Mouse (Mus musculus) midbrain, postnatal 0 days (tissue): Measurements from ENCODE around the gene Ripor3. TPM values are rescaled to one million over a fixed set of nuclear protein-coding genes. Genes with fewer than 3 reads are reported as not detected.
A peak's percentile ranks its signal among the peaks of the same experiment; 100 is the strongest.

Experiments
- ATAC-seq: fragments of 200-750 bp; cut with Nextera tagmentation; 2 replicates; pipeline ENCODE4 v1.8.0; 2017; ENCODE audit warnings: moderate number of reproducible peaks, mild to moderate bottlenecking, moderate TSS enrichment, moderate library complexity; ENCODE audit not compliant: low FRiP score
- DNase-seq: peaks from one replicate; pipeline ENCODE4 v3.0.0-alpha.2; 2015; ENCODE audit warnings: low spot score
- H3K27ac ChIP-seq: fragments of 300-500 bp; sonication (generic); 2 replicates; pipeline ENCODE4 v1.5.1; 2014; ENCODE audit warnings: low read depth, mild to moderate bottlenecking, low read length, mixed read lengths
- H3K27me3 ChIP-seq: fragments of 300-500 bp; sonication (generic); 2 replicates; pipeline ENCODE4 v1.6.1; 2014; ENCODE audit warnings: low read length, control low read depth, mixed read lengths; ENCODE audit not compliant: insufficient read depth
- H3K36me3 ChIP-seq: fragments of 300-500 bp; sonication (generic); 2 replicates; pipeline ENCODE4 v1.6.1; 2014; ENCODE audit warnings: low read length, control low read depth, mixed read lengths; ENCODE audit not compliant: insufficient read depth
- H3K4me1 ChIP-seq: fragments of 300-500 bp; sonication (generic); 2 replicates; pipeline ENCODE4 v1.6.1; 2014; ENCODE audit warnings: mild to moderate bottlenecking, control low read depth, antibody characterized with exemption, low read length, mixed read lengths; ENCODE audit not compliant: insufficient read depth
- H3K4me2 ChIP-seq: fragments of 300-500 bp; sonication (generic); 2 replicates; pipeline ENCODE4 v1.6.1; 2014; ENCODE audit warnings: low read depth, mild to moderate bottlenecking, low read length, mixed read lengths; ENCODE audit not compliant: poor library complexity, severe bottlenecking
- H3K4me3 ChIP-seq: fragments of 300-500 bp; sonication (generic); 2 replicates; pipeline ENCODE4 v1.5.1; 2014; ENCODE audit warnings: low read depth, mild to moderate bottlenecking, low read length, moderate library complexity
- H3K9ac ChIP-seq: fragments of 300-500 bp; sonication (generic); replicated peaks from 2 replicates; pipeline ENCODE4 v1.6.1; 2014; ENCODE audit warnings: mild to moderate bottlenecking, low read length, moderate library complexity, mixed read lengths; ENCODE audit not compliant: poor library complexity, severe bottlenecking
- H3K9me3 ChIP-seq: fragments of 300-500 bp; sonication (generic); 2 replicates; pipeline ENCODE4 v1.6.1; 2016; ENCODE audit warnings: low read length, control low read depth
- CTCF ChIP-seq: IDR thresholded peaks from 2 replicates; pipeline ENCODE4 v1.5.1; 2016; ENCODE audit warnings: antibody characterized with exemption, mild to moderate bottlenecking
- WGBS: fragments of 180-500 bp; shearing (Covaris S2); extraction: QIAGEN DNeasy Blood & Tissue Kit; methylation state at CpG from one replicate; pipeline ENCODE4 v1.1.7; 2014; 5-methylcytosine and 5-hydroxymethylcytosine counted together
- polyA plus RNA-seq: library from polyadenylated mRNA; unstranded; fragments of >200 nt; fragmentation: Nextera tagmentation; extraction: Ambion mirVana; gene quantifications from 2 replicates; pipeline ENCODE4 v1.2.1, GENCODE M21; 2015
- total RNA-seq: library from RNA; depleted of rRNA; stranded (reverse); fragments of >200 nt; gene quantifications from 2 replicates; pipeline ENCODE4 v1.2.3, GENCODE M21; 2014

Ripor3 gene
- total and polyA plus RNA-seq, 2 experiments from 2014 or later = 0.28 to 0.99 TPM

- Histone ChIP-seq H3K36me3 (no peaks in the 10 kb centered on the region), H3K4me1 (0 out of 2 replicates have a peak, but pooled peaks cover 2% of the 10 kb centered on the region), H3K4me2 (no peak overlapping the region), H3K4me3 (no peak overlapping the region), H3K9ac (no peak overlapping the region), H3K9me3 (no peaks in the 10 kb centered on the region), H3K27ac (no peak overlapping the region), H3K27me3 (no peaks in the 10 kb centered on the region)
- no peak for ATAC-seq
- WGBS = 44% methylated on average over 11 of the region's 11 CpGs
- DNase-seq = no peak
- TF ChIP-seq CTCF = no peak
Measured at GRCm38 (mm10) chr2:168010893-168011292, 475 bp upstream of the Ripor3 start.

DNA sequence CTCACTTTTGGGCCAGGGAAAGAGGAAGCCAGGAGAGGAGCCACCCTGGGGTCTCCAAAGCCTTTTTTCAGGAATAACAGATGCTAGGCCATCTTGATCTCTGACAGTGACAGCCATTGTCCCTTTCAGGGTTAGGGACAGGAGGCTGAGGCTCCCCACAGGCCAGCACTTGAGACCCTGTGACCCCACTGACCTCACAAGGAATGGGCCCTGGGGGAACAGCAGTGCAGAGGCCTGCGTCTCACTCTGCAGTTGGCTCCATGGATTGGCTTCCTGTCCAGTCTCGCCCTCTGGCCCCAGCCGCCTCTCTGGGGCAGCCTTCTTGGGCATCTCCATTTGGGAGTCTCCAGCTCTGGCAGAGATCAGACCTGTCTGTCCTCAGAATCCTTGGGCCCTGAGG is 2.3 kb downstream of the Ripor3 start:
- WGBS = 57% methylated on average over 3 of the region's 3 CpGs
- ATAC-seq (no peak), DNase-seq (no peak)
- Histone ChIP-seq H3K9ac (no peak overlapping the region), H3K9me3 (no peaks in the 10 kb centered on the region), H3K36me3 (no peaks in the 10 kb centered on the region), H3K27me3 (no peaks in the 10 kb centered on the region), H3K4me1 (0 out of 2 replicates have a peak, but pooled peaks cover 2% of the 10 kb centered on the region), H3K4me2 (no peak overlapping the region), H3K27ac (no peak overlapping the region), H3K4me3 (no peak overlapping the region)
- no peak for TF ChIP-seq CTCF

DNA sequence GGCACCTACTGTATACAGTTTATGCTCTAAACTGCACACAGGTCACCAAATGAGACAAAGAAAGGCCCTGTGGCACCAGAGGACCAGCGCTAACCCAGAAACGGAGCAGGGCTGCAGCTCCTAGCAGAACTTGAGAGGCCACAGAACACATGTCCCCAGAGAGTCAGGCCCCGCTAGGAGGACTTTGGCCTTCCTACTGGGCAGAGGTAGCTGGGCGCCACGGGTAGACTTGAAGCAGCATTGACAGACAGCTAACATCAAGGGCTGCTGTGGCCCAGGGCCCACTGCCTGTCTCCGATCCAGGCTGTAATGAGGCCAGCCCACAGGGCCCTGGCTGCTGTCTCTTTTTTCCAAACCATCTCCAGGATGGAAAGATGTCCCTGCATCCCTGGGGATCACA is 3.9 kb downstream of the Ripor3 start:
- WGBS = 83% methylated on average over 6 of the region's 6 CpGs

DNA sequence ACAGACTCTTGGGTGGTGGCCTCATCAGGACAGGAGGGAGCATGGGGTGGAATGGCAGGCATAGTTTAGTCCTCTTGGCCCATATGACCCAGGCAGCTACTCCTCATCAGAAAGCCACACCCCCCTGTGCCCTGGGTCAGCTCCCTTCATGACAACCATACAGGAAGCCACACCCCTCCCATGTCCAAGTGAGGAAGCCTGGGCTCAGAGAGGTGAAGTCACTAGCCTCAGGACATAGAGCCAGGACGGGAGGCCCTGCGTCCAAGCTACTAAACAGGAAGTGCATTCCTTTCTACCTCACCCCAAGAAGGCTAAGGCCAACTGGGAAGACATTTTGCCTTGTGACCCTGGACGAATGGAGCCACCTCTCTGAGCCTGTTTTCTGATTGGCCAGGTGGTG is 4.8 kb downstream of the Ripor3 start:
- TF ChIP-seq CTCF = no peak
- Histone ChIP-seq H3K9ac (no peak overlapping the region), H3K36me3 (no peaks in the 10 kb centered on the region), H3K4me1 (0 out of 2 replicates have a peak, but pooled peaks cover 2% of the 10 kb centered on the region), H3K27me3 (no peaks in the 10 kb centered on the region), H3K4me2 (no peak overlapping the region), H3K4me3 (no peak overlapping the region), H3K27ac (no peak overlapping the region), H3K9me3 (0 out of 2 replicates have a peak, but pooled peaks cover under 1% of the 10 kb centered on the region)
- ATAC-seq = no peak
- DNase-seq = no peak
- WGBS = 68% methylated on average over 3 of the region's 3 CpGs

More for the DNA sequence above, 3.9 kb downstream of the Ripor3 start:
- no peak overlapping the region for H3K4me3 ChIP-seq
- no peak for DNase-seq
- no peak overlapping the region for H3K9ac ChIP-seq
- 0 out of 2 replicates have a peak, but pooled peaks cover 2% of the 10 kb centered on the region for H3K4me1 ChIP-seq
- no peaks in the 10 kb centered on the region for H3K27me3 ChIP-seq
- no peak for TF ChIP-seq CTCF
- no peak overlapping the region for H3K4me2 ChIP-seq
- ATAC-seq = no peak
- H3K27ac ChIP-seq = no peak overlapping the region
- H3K36me3 ChIP-seq = no peaks in the 10 kb centered on the region
- no peaks in the 10 kb centered on the region for H3K9me3 ChIP-seq

DNA sequence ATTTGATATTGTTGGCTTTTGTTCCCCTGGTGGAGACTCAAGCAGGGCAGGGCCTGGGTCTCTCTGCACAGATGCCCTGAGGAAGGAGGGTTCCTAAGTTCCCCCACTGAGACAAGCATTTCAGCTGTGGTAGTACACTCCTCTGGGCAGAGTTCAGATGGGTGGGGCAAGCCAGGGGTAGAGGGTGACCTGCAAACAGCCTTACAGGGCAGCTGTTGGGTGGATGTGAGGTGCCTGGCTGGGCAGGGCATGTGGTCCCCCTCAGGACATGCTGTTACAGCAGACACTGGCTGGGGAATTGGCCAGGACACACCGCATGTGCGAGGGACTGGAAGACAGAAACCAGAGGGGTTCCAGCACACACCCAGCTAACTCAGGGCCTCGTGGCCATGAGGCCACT is 5.4 kb downstream of the Ripor3 start:
- Histone ChIP-seq H3K36me3 (no peaks in the 10 kb centered on the region), H3K27me3 (no peaks in the 10 kb centered on the region), H3K4me1 (no peaks in the 10 kb centered on the region), H3K27ac (no peak overlapping the region), H3K9ac (no peak overlapping the region), H3K4me3 (no peak overlapping the region), H3K4me2 (no peak overlapping the region), H3K9me3 (0 out of 2 replicates have a peak, but pooled peaks cover 5% of the 10 kb centered on the region)
- ATAC-seq = no peak
- no peak for DNase-seq
- 86% methylated on average over 3 of the region's 3 CpGs for WGBS
- TF ChIP-seq CTCF = no peak

DNA sequence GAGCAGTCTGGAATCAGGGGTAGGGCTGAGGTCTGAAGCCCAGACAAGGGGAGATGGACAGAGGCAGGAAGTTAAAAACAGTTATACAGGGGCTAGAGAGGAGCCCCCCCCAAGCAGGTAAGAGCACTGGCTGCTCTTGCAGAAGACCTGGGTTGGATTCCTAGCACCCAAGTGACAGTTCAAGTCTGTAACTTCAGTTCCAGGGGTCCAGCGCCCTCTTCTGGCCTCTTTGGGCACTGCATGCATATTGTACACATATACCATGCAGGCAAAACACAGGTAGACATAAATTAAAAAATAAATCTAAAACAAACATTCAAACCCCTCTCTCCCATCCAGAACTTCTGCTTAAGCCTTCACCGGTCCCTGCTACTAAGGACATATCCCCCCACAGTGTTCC is 6.0 kb downstream of the Ripor3 start:
- WGBS = 50% methylated on average over 2 of the region's 2 CpGs
- no peak for ATAC-seq

More for the DNA sequence above, 6.0 kb downstream of the Ripor3 start:
- TF ChIP-seq CTCF = peak; percentile 53
- Histone ChIP-seq H3K4me1 (no peaks in the 10 kb centered on the region), H3K9ac (no peak overlapping the region), H3K9me3 (0 out of 2 replicates have a peak, but pooled peaks cover 5% of the 10 kb centered on the region), H3K4me3 (no peak overlapping the region), H3K27me3 (no peaks in the 10 kb centered on the region), H3K36me3 (no peaks in the 10 kb centered on the region), H3K27ac (no peak overlapping the region), H3K4me2 (no peak overlapping the region)
- no peak for DNase-seq
